Mouse (Mus musculus) embryonic facial prominence, embryonic 15.5 days (tissue): Measurements from ENCODE around the gene A430078G23Rik. TPM values are rescaled to one million over a fixed set of nuclear protein-coding genes. Genes with fewer than 3 reads are reported as not detected.

ENCODE experiments used
- ATAC-seq: fragments of 200-750 bp; cut with Nextera tagmentation; 2 replicates; pipeline ENCODE4 v1.8.0; 2017; ENCODE audit warnings: low read depth, moderate TSS enrichment; ENCODE audit not compliant: insufficient number of reproducible peaks, low FRiP score, low TSS enrichment
- H3K27ac ChIP-seq: fragments of 300-500 bp; sonication (generic); replicated peaks from 2 replicates; pipeline ENCODE4 v1.5.1; 2015; ENCODE audit warnings: mild to moderate bottlenecking, inconsistent platforms
- H3K27me3 ChIP-seq: fragments of 300-500 bp; sonication (generic); 2 replicates; pipeline ENCODE4 v1.6.1; 2015; ENCODE audit warnings: inconsistent platforms
- H3K36me3 ChIP-seq: fragments of 300-500 bp; sonication (generic); 2 replicates; pipeline ENCODE4 v1.6.1; 2015; ENCODE audit warnings: mild to moderate bottlenecking, inconsistent platforms
- H3K4me1 ChIP-seq: fragments of 300-500 bp; sonication (generic); 2 replicates; pipeline ENCODE4 v1.6.1; 2015; ENCODE audit warnings: inconsistent platforms
- H3K4me2 ChIP-seq: fragments of 300-500 bp; sonication (generic); replicated peaks from 2 replicates; pipeline ENCODE4 v1.6.1; 2015; ENCODE audit warnings: mild to moderate bottlenecking, inconsistent platforms
- H3K4me3 ChIP-seq: fragments of 300-500 bp; sonication (generic); replicated peaks from 2 replicates; pipeline ENCODE4 v1.5.1; 2015; ENCODE audit warnings: mild to moderate bottlenecking, inconsistent platforms
- H3K9ac ChIP-seq: fragments of 300-500 bp; sonication (generic); 2 replicates; pipeline ENCODE4 v1.6.1; 2015; ENCODE audit warnings: inconsistent platforms
- H3K9me3 ChIP-seq: fragments of 300-500 bp; sonication (generic); replicated peaks from 2 replicates; pipeline ENCODE4 v1.6.1; 2016; ENCODE audit warnings: inconsistent platforms
- WGBS: fragments of 180-500 bp; shearing (Covaris S2); methylation state at CpG from one replicate; pipeline ENCODE4 v1.1.7; 2015; 5-methylcytosine and 5-hydroxymethylcytosine counted together
- polyA plus RNA-seq: library from polyadenylated mRNA; unstranded; fragments of >200 nt; fragmentation: Nextera tagmentation; extraction: Ambion mirVana; gene quantifications from 2 replicates; pipeline ENCODE4 v1.2.1, GENCODE M21; 2015

A430078G23Rik gene
- polyA plus RNA-seq, 1 experiment from 2014 or later = 0.17 TPM

DNA sequence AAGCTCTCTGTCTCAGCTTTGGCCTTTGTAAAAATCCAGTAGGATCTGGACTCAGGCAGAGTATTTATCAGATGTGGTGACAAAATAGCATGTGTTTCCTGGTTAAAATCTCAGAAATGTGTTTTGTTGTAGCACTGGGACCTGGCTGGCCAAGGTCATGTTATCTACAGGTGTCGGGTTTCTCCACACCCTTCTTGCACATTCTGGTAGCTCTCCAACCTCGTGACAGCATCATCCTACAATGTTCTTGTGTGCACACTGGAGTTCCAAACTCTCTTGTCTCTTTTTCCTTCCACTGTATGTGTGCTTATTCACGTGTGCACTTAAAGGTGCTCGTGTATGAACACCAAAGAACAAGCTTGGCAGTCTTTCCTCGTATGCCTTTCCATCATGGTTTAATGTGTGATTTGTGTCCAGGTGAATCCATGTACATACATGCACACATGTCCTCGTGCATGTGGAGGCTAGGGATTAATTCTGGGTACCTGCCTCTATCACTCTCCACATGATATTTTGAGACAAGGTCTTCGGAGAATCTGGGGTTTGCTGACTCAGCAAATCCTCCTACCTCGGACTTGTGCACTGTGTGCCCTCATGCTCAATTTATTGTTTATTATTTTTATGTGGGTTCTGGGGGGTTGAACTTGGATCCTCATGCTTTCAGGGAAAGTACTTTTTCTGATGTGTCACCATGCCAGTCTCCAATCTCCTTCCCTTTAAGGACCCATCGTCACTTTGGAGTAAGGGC is 35.5 kb downstream of the A430078G23Rik start:
- H3K27me3 ChIP-seq = no peaks in the 10 kb centered on the region
- ATAC-seq = no peak
- peaks cover 9% of the 10 kb centered on the region for H3K4me1 ChIP-seq
- WGBS = 74% methylated on average over 9 of the region's 9 CpGs
- no peaks in the 10 kb centered on the region for H3K36me3 ChIP-seq
- H3K9ac ChIP-seq = no peak overlapping the region
- no peak overlapping the region for H3K27ac ChIP-seq
- no peaks in the 10 kb centered on the region for H3K9me3 ChIP-seq
- H3K4me3 ChIP-seq = no peak overlapping the region
- no peak overlapping the region for H3K4me2 ChIP-seq

DNA sequence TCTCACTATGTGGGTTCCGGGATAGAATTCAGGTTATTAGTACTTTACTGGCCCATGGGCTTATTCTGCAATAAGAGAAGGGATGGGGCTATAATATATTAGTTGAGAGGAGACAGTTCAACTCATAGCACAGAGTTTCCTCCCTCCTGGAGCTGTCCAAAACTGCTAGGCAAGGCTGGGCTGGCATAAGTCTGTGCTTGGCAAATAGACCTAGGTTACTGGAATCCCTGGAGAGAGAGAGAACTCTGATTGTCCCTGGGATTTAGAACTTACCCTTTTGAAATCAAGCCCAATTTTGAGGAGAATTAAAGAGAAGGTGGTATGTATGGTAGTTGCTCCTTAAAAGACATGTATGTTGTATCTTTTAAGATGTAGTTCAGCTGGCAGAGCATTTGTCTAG is 36.3 kb downstream of the A430078G23Rik start:
- Histone ChIP-seq H3K9me3 (no peaks in the 10 kb centered on the region), H3K9ac (no peak overlapping the region), H3K4me3 (no peak overlapping the region), H3K4me1 (peaks cover 17% of the 10 kb centered on the region), H3K27me3 (no peaks in the 10 kb centered on the region), H3K4me2 (no peak overlapping the region), H3K36me3 (no peaks in the 10 kb centered on the region), H3K27ac (no peak overlapping the region)
- WGBS = 93% methylated on average over 1 of the region's 1 CpGs
- no peak for ATAC-seq

DNA sequence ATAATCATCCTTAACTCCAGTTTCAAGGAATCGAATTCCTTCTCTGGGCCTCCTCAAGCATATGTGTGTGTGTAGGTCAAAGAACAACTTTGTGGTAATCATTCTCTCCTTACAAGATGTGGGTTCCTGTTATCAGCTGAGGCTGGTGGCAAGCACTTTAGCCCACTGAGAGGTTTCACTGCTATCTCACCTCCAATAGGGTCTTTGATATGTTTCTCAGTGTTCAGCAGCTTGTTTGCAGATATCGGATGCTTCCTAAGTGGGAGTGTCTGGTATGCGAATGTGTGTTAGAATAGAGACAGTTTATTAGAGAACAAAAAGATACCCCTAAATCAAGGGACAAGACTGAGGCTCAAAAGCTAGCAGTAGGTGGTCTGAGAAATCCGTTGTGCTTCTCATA is 39.1 kb downstream of the A430078G23Rik start:
- peaks cover 26% of the 10 kb centered on the region for H3K4me1 ChIP-seq
- no peaks in the 10 kb centered on the region for H3K9me3 ChIP-seq
- H3K27ac ChIP-seq = no peak overlapping the region; the same call in 1 of the 2 replicates
- no peak for ATAC-seq
- H3K27me3 ChIP-seq = no peaks in the 10 kb centered on the region
- H3K4me3 ChIP-seq = peak overlapping the region; percentile 85
- no peaks in the 10 kb centered on the region for H3K36me3 ChIP-seq
- WGBS = 43% methylated on average over 4 of the region's 4 CpGs
- peak overlapping the region; percentile 66; the same call in 1 of the 2 replicates for H3K9ac ChIP-seq
- peak overlapping the region; percentile 71 for H3K4me2 ChIP-seq

DNA sequence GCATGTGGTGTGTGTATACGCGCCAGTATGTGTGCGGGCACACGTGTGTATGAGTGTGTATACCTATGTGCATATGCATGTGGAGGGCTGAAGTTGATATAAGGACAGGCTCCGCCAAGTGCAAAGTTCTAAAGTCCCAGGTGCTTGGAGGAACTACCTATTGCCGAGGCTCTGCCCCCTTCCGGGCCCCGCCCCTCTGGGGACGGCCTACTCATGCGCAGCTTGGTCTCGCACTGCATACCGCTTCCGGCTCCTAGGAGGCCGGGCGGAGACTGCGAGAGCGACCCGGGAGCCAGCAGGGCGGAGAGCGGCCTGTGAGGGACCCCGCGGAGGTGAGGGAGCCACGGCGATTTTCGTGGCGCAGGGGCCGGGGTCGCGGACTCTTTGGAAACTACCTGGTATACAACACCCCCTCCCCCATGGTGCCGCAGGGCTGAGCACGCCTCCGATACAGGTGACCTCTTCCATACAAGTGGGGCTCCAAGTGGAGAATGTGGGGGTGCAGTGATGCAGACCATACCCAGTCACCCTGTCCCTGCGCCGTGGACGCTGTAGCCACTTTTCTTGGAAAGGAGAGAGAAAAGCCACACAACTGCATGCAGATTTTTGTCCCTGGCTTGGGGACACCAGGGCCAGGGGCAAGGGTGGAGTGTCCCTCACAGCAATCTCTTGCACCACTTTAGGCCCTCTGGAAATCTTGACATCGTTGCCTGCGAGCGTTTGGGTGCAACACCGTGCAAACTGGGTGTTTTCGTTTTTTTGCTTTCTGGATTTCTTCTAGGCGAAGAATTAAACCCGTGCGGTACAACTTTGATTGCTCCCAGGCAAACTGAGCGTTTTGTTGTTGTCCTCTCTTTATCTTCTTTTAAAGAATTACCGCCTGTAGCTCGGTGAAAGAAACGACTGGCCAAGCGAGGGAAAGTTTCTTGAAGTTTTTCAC is 39.8 kb downstream of the A430078G23Rik start, which contains the start of gene Arhgef18:
Gene Arhgef18 (plus strand): TSS at position 236 of the 940 bp plus-strand sequence.
- Histone ChIP-seq H3K4me3 (peak within 1 kb of the TSS; percentile 85), H3K27ac (peak within 1 kb of the TSS; percentile 11; the same call in 1 of the 2 replicates), H3K4me1 (peaks cover 26% of the 10 kb centered on the region)

DNA sequence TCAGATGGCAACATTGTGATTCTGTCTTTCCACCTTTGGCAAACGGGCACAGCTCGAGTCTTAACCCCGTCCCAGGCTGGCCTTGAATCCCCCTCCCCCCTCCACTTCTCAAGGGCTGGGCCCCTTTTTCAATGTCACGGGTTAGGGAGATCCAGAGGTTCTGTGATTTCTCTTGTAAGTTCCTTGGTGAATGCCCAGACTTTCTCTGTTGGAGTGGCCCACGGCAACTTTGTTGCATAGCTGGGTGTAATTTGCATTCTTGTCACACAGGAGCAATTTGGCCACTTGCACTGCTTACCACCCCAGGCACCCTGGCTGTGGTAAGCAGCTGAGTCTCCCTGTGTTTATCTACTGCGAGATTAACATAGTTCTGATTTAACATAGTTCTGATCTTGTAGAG is 41.4 kb downstream of the A430078G23Rik start:
- H3K27me3 ChIP-seq = no peaks in the 10 kb centered on the region
- H3K4me3 ChIP-seq = no peak overlapping the region
- WGBS = 14% methylated on average over 6 of the region's 6 CpGs
- no peaks in the 10 kb centered on the region for H3K9me3 ChIP-seq
- no peak overlapping the region for H3K9ac ChIP-seq
- H3K4me1 ChIP-seq = peaks cover 26% of the 10 kb centered on the region
- H3K4me2 ChIP-seq = peak overlapping the region; percentile 4; the same call in 1 of the 2 replicates
- no peak overlapping the region for H3K27ac ChIP-seq
- H3K36me3 ChIP-seq = 0 out of 2 replicates have a peak, but pooled peaks cover 4% of the 10 kb centered on the region
- ATAC-seq = no peak

More for the DNA sequence above, 39.8 kb downstream of the A430078G23Rik start, which contains the start of gene Arhgef18:
- H3K36me3 ChIP-seq = no peaks in the 10 kb centered on the region
- H3K4me2 ChIP-seq = peak within 1 kb of the TSS; percentile 71
- peak within 1 kb of the TSS; percentile 66 for H3K9ac ChIP-seq
- peak; percentile 96 for ATAC-seq
- no peaks in the 10 kb centered on the region for H3K9me3 ChIP-seq
- WGBS = 1% methylated on average over 48 of the region's 48 CpGs
- H3K27me3 ChIP-seq = no peaks in the 10 kb centered on the region

DNA sequence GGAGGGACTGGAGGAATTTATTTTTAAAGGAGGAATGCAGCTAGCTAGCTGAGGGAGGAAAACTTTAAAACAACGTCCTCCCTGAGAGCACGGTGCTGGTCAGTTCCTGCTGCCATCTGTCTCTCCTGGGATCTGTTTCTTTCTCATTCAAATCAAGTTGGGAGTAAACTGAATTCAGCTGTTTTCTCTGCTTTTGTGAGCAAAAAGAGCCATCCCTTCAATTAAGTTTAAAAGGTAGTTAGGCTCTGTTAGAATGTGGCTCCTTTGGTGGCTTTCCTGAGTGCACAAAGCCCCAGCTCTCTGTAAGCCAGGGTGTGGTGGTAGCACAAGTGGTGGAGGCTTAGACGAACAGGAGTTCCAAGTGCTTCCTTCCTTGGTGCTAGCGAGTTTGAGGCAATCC is 42.0 kb downstream of the A430078G23Rik start:
- H3K4me2 ChIP-seq = peak overlapping the region; percentile 4; the same call in 1 of the 2 replicates
- no peak for ATAC-seq
- whole genome bisulfite sequencing = 23% methylated on average over 4 of the region's 4 CpGs
- H3K27me3 ChIP-seq = no peaks in the 10 kb centered on the region
- no peak overlapping the region for H3K4me3 ChIP-seq
- H3K9me3 ChIP-seq = no peaks in the 10 kb centered on the region
- H3K9ac ChIP-seq = no peak overlapping the region
- no peak overlapping the region for H3K27ac ChIP-seq
- H3K36me3 ChIP-seq = 0 out of 2 replicates have a peak, but pooled peaks cover 7% of the 10 kb centered on the region
- H3K4me1 ChIP-seq = peaks cover 26% of the 10 kb centered on the region

DNA sequence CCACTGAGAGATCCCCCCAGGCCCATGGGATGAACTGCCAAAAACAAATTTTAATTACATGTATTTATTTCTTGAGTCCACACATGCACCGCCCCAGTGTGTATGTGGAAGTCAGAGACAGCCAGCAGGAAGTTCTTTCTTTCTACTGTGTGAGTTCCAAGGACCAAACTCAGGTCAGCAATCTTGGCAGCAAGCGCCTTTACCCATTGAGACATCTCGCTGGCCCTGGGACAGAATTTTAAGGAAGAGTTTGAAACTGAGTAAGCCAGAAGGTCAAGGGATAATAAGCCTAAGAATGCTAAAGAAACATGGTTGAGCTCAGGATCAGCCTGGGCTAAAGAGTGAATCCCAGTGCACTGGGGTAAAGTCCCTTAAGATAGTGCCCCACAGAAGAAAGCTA is 44.4 kb downstream of the A430078G23Rik start:
- no peak overlapping the region for H3K4me3 ChIP-seq
- H3K9me3 ChIP-seq = no peaks in the 10 kb centered on the region
- WGBS = 88% methylated on average over 3 of the region's 3 CpGs
- H3K4me1 ChIP-seq = peaks cover 21% of the 10 kb centered on the region
- H3K9ac ChIP-seq = no peak overlapping the region
- H3K27me3 ChIP-seq = no peaks in the 10 kb centered on the region
- no peak for ATAC-seq
- H3K36me3 ChIP-seq = 0 out of 2 replicates have a peak, but pooled peaks cover 8% of the 10 kb centered on the region
- H3K4me2 ChIP-seq = no peak overlapping the region
- no peak overlapping the region for H3K27ac ChIP-seq

DNA sequence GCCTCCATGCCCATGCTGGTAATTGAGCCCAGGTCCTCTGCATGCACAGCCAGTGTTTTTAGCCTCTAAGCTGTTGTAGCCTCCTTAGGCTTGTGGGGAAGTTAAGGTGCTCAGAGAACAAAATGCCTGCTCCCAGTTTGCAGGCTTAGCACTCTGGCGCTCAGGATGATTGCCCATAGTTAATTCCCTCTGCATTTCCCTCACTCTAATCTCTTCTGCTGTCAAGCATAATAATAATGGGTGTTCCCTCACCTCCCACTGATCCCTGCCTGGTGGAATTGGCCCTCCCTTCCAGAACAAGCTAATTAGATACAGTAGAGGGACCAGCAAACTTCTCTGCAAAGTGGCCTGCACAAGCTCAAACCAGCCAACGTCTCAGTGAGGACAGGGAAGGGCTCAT is 47.3 kb downstream of the A430078G23Rik start:
- H3K9me3 ChIP-seq = no peaks in the 10 kb centered on the region
- no peak overlapping the region for H3K4me2 ChIP-seq
- H3K9ac ChIP-seq = no peak overlapping the region
- no peaks in the 10 kb centered on the region; the same call in 1 of the 2 replicates for H3K4me1 ChIP-seq
- H3K27me3 ChIP-seq = no peaks in the 10 kb centered on the region
- H3K36me3 ChIP-seq = 0 out of 2 replicates have a peak, but pooled peaks cover 8% of the 10 kb centered on the region
- 36% methylated on average over 2 of the region's 2 CpGs for WGBS
- H3K27ac ChIP-seq = no peak overlapping the region
- ATAC-seq = no peak
- H3K4me3 ChIP-seq = no peak overlapping the region

DNA sequence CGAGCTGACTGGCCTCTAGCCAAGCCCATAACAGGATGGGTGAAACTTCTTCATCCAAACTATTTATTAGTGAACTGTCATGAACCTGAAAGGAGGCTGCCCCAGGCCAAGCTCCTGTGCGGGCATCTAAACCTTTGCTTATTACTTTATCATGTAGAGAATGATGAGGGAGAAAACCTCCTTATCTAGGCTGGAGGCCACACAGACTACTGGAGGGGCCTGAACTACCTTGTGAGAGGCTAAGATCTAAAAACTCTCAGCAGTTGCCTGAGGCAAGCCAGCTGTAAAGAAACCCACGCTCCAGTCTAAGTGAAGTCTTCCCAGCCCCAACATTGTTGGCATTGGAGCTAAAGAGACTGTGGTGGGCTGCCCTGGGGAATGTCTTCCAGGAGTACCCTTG is 54.2 kb downstream of the A430078G23Rik start:
- H3K4me2 ChIP-seq = no peak overlapping the region
- no peaks in the 10 kb centered on the region for H3K9me3 ChIP-seq
- H3K4me1 ChIP-seq = no peaks in the 10 kb centered on the region
- H3K36me3 ChIP-seq = no peaks in the 10 kb centered on the region
- H3K27me3 ChIP-seq = no peaks in the 10 kb centered on the region
- H3K9ac ChIP-seq = no peak overlapping the region
- no peak for ATAC-seq
- no peak overlapping the region for H3K27ac ChIP-seq
- WGBS = 75% methylated on average over 3 of the region's 3 CpGs
- H3K4me3 ChIP-seq = no peak overlapping the region

DNA sequence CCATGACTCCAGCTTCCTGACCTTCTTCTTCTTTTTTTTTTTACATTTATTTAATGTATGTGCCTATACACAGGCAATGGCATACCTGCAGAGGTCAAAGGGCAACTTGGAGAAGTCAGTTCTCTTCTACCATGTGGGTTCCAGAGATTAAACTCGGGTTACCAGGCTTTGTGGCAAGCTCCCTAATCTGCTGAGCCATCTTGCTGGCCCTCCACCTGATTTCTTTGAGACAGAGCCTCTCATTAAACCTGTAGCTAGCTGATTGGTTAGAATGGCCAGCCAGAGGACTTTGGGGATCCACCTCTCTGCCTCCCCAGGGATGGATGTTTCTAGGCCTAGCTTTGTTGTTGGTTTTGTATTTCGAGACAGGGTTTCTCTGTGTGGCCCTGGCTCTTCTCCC is 57.9 kb downstream of the A430078G23Rik start:
- H3K4me1 ChIP-seq = no peaks in the 10 kb centered on the region
- H3K9me3 ChIP-seq = no peaks in the 10 kb centered on the region
- H3K27ac ChIP-seq = no peak overlapping the region
- 79% methylated on average over 2 of the region's 2 CpGs for WGBS
- no peak overlapping the region for H3K9ac ChIP-seq
- H3K4me2 ChIP-seq = no peak overlapping the region
- H3K4me3 ChIP-seq = no peak overlapping the region
- no peaks in the 10 kb centered on the region for H3K36me3 ChIP-seq
- no peak for ATAC-seq
- H3K27me3 ChIP-seq = no peaks in the 10 kb centered on the region

DNA sequence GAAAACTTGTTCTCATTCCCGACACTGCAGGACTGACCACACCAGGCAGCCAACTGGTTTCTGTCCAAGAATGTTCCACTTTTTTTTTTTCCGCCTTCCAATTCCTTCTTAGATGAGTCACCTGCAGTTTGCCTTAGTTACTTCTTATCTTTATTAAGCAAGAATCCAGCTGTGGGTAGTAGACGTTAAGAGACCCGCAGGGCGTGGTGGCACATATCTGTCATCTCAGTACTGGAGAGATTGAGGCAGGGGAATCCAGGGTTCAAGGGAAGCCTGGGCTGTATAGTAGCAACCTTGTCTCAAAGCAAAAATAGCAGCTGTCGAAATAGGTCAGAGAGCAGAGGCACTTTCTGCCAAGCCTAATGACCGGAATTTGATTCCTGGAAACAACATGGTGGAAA is 58.7 kb downstream of the A430078G23Rik start:
- Histone ChIP-seq H3K4me2 (no peak overlapping the region), H3K27me3 (no peaks in the 10 kb centered on the region), H3K36me3 (no peaks in the 10 kb centered on the region), H3K9me3 (no peaks in the 10 kb centered on the region), H3K9ac (no peak overlapping the region), H3K27ac (no peak overlapping the region), H3K4me1 (peaks cover 1% of the 10 kb centered on the region; the same call in 1 of the 2 replicates), H3K4me3 (no peak overlapping the region)
- ATAC-seq = no peak
- WGBS = 80% methylated on average over 7 of the region's 7 CpGs
